Mouse (Mus musculus) skeletal muscle tissue, adult 2 months (tissue): ENCODE measurements around the gene Sec61a2.

Experiments used
- DNase-seq: peaks from one replicate; pipeline ENCODE4 v3.0.0-alpha.2; 2012; ENCODE audit warnings: low read depth, low spot score

Sec61a2 gene

DNA sequence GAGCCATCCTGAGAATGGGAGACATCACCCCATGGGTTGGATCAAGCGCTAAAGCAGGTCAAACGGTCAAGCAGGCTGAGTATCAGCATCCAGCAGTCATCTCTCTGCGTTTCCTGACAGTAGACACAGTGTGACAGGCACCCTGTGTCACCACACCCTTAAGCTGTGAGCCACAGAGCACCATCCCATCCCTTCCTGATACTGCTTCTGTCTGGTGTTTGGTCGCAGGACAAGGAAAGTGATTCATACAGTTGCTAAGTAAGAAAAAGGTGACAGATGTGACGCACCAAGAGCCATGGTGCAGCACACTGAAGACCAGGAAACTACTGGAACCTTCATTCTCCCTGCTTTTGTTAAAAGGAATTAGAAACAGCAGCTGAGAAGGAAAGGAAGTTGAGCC lies 6.4 kb downstream of the Sec61a2 start:
- no peak for DNase-seq

DNA sequence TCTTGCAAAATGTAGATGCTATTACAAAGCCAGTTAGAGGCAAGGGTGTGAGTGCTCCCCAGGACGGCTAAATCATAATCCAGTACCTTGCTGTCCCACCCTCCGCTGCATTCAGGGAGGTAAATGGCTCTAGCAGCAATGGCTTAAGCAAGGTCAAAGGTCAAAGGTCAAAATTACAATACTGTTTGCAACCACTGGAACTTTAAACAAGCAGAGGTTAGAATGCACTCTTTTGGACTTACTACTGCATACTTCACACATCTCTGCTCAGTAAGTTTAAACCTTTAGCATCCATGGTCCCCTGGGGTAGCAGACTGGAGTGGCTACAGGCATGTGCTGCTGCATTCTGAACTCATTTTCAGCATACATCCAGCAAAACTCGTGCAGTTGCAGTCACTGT lies 17.8 kb downstream of the Sec61a2 start:
- DNase-seq = no peak

- no peak for DNase-seq
Observed at GRCm38 (mm10) chr2:5869746-5870145, 25.5 kb downstream of the Sec61a2 start.

- DNase-seq = no peak
Observed at GRCm38 (mm10) chr2:5867681-5868080, 27.6 kb downstream of the Sec61a2 start.

DNA sequence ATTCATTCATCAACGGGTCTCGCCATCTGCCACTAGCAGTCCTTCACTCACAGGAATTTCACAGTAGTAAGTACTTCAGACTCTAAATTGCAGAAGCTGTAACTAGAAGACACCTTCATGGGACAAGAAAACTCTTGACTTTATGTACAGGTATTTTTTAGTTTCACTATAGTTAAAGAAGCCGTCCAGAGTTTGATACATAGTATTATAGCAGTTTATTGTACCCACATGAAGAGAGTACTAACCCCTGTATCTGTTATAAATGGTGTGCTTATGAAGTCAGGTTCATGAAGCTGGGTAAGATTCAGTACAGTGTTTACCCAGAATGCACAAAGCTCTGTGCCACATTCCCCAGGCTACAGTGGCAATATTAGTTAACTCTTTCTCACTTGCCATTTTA lies 32.4 kb downstream of the Sec61a2 start, which contains the start of gene Gm13199:
Gene Gm13199 (minus strand): TSS at position 101 of the 400 bp plus-strand sequence.
- no peak for DNase-seq

DNA sequence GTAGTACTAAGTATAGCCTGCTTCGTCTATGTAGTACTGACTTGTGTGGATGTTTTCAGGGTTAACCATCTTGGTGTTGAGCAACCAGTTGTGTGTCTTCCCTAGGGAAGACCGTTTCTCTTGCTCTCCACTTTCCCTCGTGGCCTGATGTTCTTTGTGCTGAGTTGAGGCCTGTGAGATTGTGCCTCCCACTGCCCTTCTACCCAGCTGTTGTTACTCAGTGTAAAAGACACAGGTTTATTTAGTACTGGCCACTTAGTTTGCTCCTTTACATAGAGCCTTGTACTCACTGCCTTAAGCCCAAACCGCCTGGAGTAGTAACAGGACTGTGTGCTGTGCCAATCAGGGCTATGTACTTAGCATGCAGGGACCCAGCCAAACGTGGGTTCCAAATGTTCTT lies 43.4 kb downstream of the Sec61a2 start:
- no peak for DNase-seq

- no peak for DNase-seq
Observed at GRCm38 (mm10) chr2:5851116-5851515, 44.1 kb downstream of the Sec61a2 start.

GRCm38 (mm10) chr2:5845826-5846225 lies 49.4 kb downstream of the Sec61a2 start:
- DNase-seq = no peak

DNA sequence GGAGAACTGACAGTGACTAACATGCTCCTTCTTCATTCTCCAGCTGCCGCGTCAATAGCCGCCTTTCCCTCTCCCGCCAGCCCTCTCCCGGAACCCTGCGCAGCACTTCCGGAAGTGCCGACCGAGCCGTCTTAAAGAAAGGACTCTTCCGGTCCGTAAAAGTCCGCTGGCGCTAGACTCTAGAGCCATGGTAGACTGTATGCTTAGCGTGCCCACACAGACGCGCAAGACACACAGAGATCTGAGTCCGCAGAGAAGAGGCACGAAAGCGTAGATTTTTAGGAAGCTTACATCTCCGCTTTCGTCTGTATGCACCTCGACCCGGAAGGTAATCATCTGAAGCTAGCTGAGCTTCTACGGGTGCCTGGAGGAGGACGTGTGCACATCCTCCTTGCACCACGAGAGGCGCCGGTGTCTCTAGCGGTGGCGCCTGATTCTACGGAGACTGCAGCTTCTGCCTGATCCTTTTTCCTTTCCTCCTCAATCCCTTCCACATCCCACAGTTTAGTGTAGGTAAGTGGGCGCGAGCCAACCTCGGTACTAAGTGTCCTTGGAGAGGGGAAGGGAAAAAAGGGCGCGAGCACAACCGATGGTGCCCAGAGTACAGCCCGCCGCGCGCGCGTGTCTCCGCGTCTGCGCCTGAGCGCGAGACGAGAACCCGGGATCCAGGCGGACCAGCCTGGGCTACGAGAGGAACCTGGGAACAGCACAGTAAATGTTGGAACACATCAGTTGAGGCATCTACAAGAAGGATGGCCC lies 50.2 kb downstream of the Sec61a2 start, which contains the start of the genes Nudt5 and Cdc123:
Gene Nudt5 (plus strand): TSS at position 147 of the 759 bp plus-strand sequence.
Gene Cdc123 (minus strand): TSS at position 292 of the 759 bp plus-strand sequence.
- peak; percentile 79 for DNase-seq

GRCm38 (mm10) chr2:5844181-5844872 lies 50.9 kb downstream of the Sec61a2 start:
- no peak for DNase-seq

- no peak for DNase-seq
Observed at GRCm38 (mm10) chr2:5840815-5841214, 54.4 kb downstream of the Sec61a2 start.

- DNase-seq = no peak
Observed at GRCm38 (mm10) chr2:5825265-5825913, 69.8 kb downstream of the Sec61a2 start.

DNA sequence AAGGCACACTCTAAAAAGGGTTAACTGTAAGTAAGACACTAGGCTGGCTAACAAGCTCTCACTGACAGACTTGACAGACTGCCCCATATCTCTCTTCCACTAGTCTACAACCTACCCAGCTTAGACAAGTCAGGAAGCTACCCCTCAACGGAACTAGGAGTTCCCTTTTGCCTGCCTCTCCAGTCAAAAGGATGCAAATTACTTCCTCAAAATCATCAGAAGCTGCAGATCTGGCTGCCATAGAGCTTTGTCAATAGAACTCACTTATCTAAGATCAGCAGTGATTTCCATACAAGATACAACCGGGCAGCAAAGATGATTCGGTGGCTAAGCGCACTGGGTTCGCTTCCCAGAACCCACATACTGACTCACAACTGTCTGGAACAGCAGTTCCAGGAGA lies 70.5 kb downstream of the Sec61a2 start:
- DNase-seq = no peak

DNA sequence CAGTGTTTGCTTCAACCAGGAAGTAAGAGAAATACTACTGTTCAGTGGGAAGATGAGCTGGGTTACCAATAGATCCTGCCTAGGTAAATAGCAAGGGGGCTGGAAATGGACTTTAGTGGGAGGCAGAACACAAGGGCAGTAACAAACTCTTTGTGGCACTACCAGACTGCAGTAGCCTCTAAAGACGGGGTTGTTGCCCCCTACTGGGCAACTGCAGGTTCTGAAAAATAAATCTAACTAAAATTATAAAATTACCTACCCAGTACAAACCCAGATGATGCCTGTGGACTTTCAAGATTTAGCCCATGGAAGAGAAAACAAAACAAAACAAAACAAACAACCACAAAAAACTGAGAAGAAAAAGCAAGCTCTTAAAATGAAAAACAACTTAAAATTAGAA lies 71.0 kb downstream of the Sec61a2 start:
- no peak for DNase-seq

GRCm38 (mm10) chr2:5822449-5822848 lies 72.8 kb downstream of the Sec61a2 start:
- DNase-seq = no peak

DNA sequence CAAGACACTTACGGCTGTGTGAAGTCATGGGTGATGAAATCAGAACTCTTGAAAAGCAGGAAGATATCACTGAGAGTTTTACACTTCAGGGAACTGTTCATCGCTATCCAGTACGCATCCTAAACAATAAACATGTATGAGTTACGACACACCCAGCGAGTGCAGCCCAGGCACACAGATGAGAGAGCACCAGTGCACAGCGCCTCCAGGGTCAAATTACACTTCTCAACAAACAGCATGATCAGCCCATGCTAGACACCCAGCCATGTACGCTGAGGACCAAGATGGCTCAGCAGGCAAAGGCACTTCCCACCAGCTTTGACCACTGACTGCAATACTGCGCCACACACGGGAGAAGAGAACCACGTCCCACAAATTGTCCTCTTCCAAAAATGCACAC lies 74.0 kb downstream of the Sec61a2 start:
- no peak for DNase-seq
